Mouse (Mus musculus): ENCODE measurements around the gene Proca1.

Proca1 gene

DNA sequence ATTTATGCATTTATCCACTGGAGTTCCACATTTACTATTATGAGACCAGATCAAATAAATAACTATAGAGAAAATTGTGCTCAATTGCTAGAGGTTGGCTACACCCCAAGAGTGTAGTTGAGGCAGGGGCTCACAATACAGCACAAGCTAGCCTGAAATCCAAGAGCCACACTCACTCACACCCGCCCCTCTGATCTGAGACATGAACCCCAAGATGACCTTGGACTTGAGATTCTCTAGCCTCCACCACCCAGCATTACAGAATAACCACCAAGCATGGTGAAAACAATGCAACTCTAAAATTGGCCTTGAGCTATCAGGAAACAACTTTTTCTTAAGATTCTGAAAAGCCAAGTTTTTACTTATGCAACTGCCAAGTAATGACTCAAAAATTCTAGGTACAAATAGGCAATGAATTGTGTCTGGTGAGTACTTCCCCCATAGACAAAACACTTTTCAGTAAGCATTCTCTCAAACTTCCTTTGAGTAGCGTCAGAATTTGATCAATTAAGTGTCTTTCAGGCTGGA, 11.3 kb upstream of the Proca1 start:
- in situ Hi-C loops (cut with MboI, MseI) = loop anchor here (10.0 kb wide), 1 partner anchor 953 kb away; no protein-coding TSS in a partner anchor

DNA sequence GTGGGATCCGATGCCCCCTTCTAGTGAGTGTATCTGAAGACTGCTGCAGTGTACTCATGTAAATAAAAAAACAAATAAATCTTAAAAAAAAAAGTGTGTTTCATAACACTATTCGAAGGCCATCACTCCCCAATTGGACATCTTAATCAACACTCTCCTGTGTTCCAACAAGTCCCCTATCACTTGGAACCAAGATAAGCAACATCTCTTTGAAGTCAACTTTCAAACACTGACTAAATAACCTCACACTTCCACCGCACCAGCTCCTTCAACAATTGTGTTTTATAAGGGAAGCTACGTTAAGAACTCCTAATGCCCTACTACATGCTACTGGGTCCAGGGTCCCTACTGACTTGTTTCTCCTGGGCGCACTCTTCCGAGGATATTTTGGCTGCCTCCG, 10.7 kb upstream of the Proca1 start:
- in situ Hi-C loops (cut with MboI, MseI) = loop anchor here (10.0 kb wide), 1 partner anchor 952 kb away; no protein-coding TSS in a partner anchor

- in situ Hi-C loops (cut with MboI, MseI) = loop anchor here (10.0 kb wide), 1 partner anchor 952 kb away; no protein-coding TSS in a partner anchor
Measured at GRCm38 (mm10) chr11:78182961-78183844, 10.0 kb upstream of the Proca1 start, which contains the start of gene Rpl23a. Gene Rpl23a (minus strand): TSS chr11:78183584.

DNA sequence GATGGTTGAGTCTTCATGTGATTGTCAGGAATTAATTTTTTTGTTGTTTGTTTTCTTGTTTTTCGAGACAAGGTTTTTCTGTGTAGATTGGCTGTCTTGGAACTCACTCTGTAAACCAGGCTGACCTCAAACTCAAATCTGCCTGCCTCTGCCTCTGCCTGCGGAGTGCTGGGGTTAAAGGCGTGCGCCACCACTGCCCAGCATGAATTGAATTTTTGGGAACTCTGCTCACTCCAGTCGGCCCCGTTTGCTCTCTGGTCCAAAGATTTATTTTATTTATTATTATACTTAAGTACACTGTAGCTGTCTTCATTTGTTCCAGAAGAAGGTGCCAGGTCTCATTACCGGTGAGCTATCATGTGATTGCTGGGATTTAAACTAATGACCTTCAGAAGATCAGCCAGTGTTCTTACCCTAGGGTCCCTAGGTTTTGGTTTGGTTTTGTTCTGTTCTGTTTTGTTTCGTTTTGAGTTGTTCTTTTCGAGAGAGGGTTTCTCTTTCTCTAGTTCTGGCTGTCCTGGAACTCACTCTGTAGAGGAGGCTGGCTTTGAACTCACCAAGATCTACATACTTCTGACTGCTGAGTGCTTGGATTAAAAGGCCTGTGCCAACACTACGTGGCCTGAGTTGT, 9.2 kb upstream of the Proca1 start:
- in situ Hi-C loops (cut with MboI, MseI) = loop anchor here (10.0 kb wide), 1 partner anchor 951 kb away; no protein-coding TSS in a partner anchor

- in situ Hi-C loops (cut with MboI, MseI) = loop anchor here (10.0 kb wide), 1 partner anchor 950 kb away; no protein-coding TSS in a partner anchor
Measured at GRCm38 (mm10) chr11:78184702-78185101, 8.5 kb upstream of the Proca1 start.

DNA sequence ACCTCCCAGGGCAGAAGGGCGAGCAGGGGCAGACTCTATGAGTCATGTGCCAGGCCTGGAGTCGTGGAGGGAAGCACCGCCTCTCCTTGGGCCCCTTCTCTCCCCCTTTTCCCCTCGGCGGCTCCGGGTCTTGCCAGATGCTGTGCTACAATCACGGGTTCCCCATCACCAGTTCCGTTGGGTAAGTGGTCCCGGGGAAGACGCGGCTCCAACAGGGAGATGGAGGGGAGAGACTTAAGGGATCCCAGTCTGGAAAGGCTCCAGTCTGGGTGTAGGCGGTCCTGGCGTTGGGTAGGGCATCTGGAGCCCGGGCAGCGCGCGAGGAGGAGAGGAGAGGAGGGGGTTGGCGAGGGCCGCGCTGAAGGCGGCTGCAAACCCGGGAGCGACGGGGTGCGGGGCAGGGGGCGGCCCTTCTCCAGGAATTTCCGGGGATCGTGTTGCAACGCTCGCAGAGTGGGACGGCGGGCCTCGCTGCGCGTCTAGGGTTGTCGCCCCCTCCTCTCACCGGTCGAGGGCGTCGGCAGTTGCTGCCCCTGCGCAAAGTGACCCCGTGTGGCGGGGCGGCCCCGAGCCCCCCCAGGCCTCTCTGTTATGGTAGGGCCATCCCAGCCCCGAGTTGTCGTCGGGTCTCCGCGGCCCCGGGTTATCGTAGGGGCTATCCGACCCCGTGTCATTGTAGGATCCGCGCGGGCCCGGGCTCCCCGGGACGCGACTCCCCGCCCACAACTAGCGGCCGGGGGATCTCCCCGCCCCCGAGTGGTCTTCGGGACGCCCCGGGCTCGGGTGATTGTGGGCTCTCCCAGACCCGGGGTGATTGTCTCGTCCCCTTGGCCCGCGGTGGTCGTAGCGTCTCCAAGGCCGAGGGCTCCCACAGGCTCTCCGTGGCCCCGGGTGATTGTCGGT, 4.6 kb upstream of the Proca1 start, which contains the start of gene Rab34:
Gene Rab34, plus strand, starts transcription at position 100 of the 903 bp plus-strand sequence.
- in situ Hi-C loops (cut with MboI, MseI) = loop anchor here (10.0 kb wide), 1 partner anchor 946 kb away; no protein-coding TSS in a partner anchor

- in situ Hi-C loops (cut with MboI, MseI) = loop anchor here (10.0 kb wide), 1 partner anchor 945 kb away; no protein-coding TSS in a partner anchor
Measured at GRCm38 (mm10) chr11:78189234-78190040, 3.8 kb upstream of the Proca1 start.

DNA sequence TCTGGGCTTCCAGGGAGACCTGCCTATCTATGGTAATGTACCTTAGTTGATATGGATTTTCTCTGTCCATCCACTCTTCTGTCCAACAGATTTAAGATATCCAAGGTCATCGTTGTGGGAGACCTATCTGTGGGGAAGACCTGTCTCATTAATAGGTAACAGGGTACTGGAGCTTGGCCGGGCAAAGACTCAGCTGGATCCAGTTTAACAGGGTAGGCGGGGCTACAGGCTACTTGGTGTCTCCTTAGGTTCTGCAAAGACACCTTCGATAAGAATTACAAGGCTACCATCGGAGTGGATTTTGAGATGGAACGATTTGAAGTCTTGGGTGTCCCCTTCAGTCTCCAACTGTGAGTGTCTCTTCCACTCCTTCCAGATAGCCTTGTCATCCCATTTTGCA, 3.2 kb upstream of the Proca1 start:
- in situ Hi-C loops (cut with MboI, MseI) = no loop called here

- in situ Hi-C loops (cut with MboI, MseI) = no loop called here
Measured at GRCm38 (mm10) chr11:78194411-78195100, 1.4 kb downstream of the Proca1 start.

- in situ Hi-C loops (cut with MboI, MseI) = no loop called here
Measured at GRCm38 (mm10) chr11:78195101-78195863, 2.1 kb downstream of the Proca1 start.

- in situ Hi-C loops (cut with MboI, MseI) = no loop called here
Measured at GRCm38 (mm10) chr11:78202372-78202771, 9.2 kb downstream of the Proca1 start.

- in situ Hi-C loops (cut with MboI, MseI) = no loop called here
Measured at GRCm38 (mm10) chr11:78204287-78204686, 11.1 kb downstream of the Proca1 start.

- in situ Hi-C loops (cut with MboI, MseI) = no loop called here
Measured at GRCm38 (mm10) chr11:78205361-78206206, 12.4 kb downstream of the Proca1 start.

GRCm38 (mm10) chr11:78207190-78207589, 14.0 kb downstream of the Proca1 start:
- in situ Hi-C loops (cut with MboI, MseI) = no loop called here

- in situ Hi-C loops (cut with MboI, MseI) = loop anchor here (10.0 kb wide), 1 partner anchor 1815 kb away; no protein-coding TSS in a partner anchor
Measured at GRCm38 (mm10) chr11:78209886-78210285, 16.7 kb downstream of the Proca1 start.

DNA sequence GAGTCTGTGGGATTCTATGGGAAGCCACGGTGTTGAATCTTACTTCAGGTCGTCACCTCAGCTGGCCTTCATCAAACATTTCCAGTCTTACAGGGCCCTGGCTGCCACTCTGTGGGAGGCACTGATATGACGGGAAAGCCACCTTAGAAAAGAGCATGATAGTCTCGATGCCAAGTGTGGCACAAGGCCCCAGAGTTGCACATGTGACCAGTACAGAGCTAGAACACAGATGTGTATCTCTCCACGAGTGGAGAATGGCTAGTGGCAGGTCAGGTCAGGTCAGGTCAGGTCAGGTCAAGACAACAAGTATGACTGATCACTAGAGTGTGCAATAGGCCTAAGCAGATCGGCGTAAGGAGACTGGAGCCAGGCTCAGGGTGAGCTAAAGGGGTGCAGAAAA, 17.4 kb downstream of the Proca1 start:
- in situ Hi-C loops (cut with MboI, MseI) = loop anchor here (10.0 kb wide), 1 partner anchor 1814 kb away; no protein-coding TSS in a partner anchor

DNA sequence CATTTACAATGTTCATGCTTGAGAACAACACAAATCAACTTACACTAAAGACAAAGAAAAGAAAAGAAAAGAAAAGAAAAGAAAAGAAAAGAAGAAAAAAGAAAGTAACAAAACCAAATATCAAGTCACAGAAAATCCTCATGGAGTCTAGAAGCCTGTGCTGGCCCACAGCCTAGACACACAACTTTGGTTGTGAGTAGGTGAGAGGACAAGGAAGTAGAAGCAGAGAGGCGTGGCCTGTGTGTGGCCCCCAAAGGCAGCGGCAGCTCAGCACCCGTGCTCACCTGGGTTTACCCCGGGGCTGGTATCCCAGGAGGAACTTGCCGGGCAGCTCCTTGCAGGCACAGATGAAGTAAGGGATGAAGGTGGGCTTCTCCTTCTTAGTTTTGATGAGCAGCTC, 18.3 kb downstream of the Proca1 start:
- in situ Hi-C loops (cut with MboI, MseI) = loop anchor here (10.0 kb wide), 1 partner anchor 1813 kb away; no protein-coding TSS in a partner anchor
